Mouse (Mus musculus) left cerebral cortex, postnatal 36 days (tissue): ENCODE measurements around the gene Actr2. TPM values are rescaled to one million over a fixed set of nuclear protein-coding genes. Genes with fewer than 3 reads are reported as not detected.
"Not testable (repeated sequence)": the region's sequence is repeated elsewhere in the genome, so short reads cannot be mapped to it uniquely, and the experiment has no call there.

Experiments
- DNase-seq, 2 experiments: peaks; one replicate each; pipeline ENCODE4 v3.0.0; 2021 to 2022; ENCODE audit warnings: low spot score in 2 of 2, mixed read lengths in 1 of 2
- intact Hi-C: fragments of 180-260 bp; cut with DNase I; formaldehyde crosslinking; loops from one replicate; pipeline ENCODE4 v1.15.1; 2025
- total RNA-seq, 2 experiments: library from RNA; stranded (reverse); gene quantifications; 2 replicates each; pipeline ENCODE4 v1.2.3; 2021

Actr2 gene
- total RNA-seq = 100 to 1,000 TPM; 260 to 264 TPM

DNA sequence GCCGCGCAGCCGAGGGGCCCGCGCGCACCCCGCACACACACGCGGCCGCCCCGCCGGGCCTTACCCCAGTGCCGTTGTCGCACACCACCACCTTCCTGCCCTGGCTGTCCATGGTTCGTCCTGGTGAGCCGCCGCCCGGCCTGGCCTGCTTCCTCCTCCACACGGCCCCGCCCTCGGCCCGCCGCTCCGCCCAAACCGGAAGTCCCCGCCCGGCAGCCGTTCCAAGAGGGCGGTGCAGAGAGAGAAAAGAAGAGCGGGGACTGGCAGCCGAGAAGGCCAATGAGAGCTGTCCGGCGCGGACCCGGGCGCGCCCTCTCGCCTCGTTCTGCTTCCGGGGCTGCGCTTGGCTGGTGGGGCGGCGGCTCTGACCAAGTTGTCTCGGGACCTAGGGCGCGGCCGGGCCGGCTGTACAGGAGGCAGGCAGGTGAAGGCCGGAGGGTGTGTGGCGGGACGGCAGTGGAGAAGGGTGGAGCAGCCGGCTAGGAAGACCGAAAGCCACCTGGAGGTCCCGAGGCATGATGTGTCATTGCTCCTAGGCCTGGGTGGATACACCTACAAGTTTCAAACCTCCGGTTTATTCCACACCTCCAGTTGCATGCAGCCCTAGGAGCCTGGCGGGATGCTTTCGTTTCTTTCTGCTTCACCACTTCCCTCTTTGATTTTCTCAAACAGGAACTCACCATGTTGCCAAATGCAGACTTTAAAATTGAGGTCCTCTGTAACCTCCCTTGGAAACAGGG, at the start of gene Actr2:
Gene Actr2 (minus strand): TSS at position 173 of the 740 bp plus-strand sequence.
- intact Hi-C loops = no loop called here
- DNase-seq = peak; percentile 94 to 97

DNA sequence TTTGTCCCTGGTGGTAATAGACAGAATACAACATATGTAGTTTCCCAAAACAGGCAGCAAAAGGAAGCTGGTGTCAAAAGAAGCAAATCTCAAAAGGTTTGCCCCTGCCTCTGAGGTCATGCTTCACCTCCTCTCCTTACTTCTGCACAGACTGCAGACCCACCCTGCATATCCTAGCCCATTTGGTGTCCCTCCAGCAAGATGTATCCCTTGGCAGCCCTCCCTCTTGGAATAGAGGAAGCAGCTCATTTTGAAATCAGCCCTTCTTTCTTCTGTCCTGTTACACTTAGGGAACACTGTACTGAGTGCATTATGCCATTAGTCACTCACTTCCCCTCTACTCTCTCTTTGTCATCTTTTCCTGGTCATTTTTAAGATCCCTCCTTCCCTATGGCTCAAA, 46.2 kb upstream of the Actr2 start:
- intact Hi-C loops = no loop called here
- no peak for DNase-seq

GRCm38 (mm10) chr11:20153542-20153941, 40.8 kb upstream of the Actr2 start:
- intact Hi-C loops, DNase-seq: not testable (repeated sequence)

- DNase-seq = no peak
These were observed 39.6 kb upstream of the Actr2 start for GRCm38 (mm10) chr11:20152107-20152901.

DNA sequence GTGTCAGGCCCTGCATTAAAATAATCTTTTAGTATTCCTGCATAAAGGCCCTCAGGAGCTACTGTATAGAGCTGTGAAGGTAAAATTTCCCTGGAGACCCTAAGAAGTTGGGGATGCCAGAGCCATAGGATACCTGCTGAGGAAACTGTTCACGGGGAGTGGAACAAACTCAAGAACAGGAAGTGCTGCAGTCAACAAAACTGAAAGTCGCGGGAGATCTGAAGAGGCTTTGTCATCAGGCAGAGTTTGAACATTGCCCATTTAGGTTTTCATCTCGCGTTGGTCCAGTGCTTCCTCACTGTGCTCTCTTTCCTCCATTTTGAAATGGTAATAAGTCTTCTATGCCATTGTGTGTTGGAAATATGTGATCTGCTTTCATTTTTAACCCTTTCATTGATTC, 38.6 kb upstream of the Actr2 start:
- intact Hi-C loops = no loop called here
- no peak for DNase-seq

More at GRCm38 (mm10) chr11:20152107-20152901, 39.6 kb upstream of the Actr2 start:
- intact Hi-C loops = no loop called here

DNA sequence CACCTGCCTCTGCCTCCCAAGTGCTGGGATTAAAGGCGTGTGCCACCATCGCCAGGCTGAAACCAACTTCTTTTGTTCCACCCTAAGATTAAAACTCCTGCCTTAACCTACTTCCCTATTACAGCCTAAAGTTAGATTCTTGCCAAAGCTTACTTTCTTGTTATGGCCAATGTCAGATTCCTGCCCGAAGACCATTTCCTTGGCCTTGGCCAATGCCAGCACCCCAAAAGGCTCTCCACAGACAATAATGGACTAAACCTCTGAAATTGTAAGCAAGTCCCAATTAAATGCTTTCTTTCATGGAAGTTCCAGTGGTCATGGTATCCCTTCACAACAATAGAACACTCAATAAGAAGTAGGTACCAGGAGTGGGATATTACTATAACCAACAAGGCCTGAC, 37.2 kb upstream of the Actr2 start:
- intact Hi-C loops = no loop called here
- no peak for DNase-seq

- intact Hi-C loops = no loop called here
- no peak for DNase-seq
These were observed 32.7 kb upstream of the Actr2 start for GRCm38 (mm10) chr11:20145383-20145782.

DNA sequence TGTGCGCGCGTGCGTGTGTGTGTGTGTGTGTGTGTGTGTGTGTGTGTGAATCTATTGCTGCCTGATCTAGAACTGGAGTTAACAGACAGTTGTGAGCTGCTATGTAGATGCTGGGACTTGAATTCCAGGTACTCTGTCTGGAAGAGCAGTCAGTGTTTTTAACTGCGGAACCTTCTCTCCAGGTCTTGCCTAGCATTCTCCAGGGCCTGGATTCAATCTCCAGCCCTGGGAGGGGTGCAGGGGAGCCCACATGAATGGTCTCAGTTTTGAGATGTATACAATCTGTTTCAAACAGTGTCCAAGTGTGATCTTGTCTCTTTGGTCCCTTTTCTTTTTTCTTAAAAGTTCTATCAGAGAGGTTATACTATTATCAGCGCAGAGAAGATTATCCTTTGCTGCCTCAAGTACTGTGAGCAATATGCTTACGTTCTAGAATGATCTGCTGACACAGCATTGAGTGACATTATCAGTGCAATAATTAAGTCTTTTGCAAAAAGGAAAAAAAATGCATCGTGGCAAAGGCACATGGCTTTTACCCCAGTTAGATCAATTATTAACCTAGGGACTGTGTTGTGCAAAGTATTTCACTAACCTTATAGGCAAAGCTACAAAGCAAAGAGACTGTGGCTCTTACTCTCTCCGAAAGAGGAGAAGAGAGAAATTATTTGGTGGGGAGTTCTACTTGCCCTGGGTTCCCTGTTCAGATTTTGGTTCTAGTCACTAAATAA, 32.0 kb upstream of the Actr2 start:
- DNase-seq = no peak
- intact Hi-C loops = no loop called here

GRCm38 (mm10) chr11:20143687-20144086, 31.0 kb upstream of the Actr2 start:
- DNase-seq, intact Hi-C loops: not testable (repeated sequence)

GRCm38 (mm10) chr11:20142516-20142915, 29.8 kb upstream of the Actr2 start:
- no peak for DNase-seq
- intact Hi-C loops = no loop called here

- no peak for DNase-seq
- intact Hi-C loops = no loop called here
These were observed 27.6 kb upstream of the Actr2 start for GRCm38 (mm10) chr11:20140286-20140685.

- intact Hi-C loops = no loop called here
- no peak for DNase-seq
These were observed 27.0 kb upstream of the Actr2 start for GRCm38 (mm10) chr11:20139711-20140110.

DNA sequence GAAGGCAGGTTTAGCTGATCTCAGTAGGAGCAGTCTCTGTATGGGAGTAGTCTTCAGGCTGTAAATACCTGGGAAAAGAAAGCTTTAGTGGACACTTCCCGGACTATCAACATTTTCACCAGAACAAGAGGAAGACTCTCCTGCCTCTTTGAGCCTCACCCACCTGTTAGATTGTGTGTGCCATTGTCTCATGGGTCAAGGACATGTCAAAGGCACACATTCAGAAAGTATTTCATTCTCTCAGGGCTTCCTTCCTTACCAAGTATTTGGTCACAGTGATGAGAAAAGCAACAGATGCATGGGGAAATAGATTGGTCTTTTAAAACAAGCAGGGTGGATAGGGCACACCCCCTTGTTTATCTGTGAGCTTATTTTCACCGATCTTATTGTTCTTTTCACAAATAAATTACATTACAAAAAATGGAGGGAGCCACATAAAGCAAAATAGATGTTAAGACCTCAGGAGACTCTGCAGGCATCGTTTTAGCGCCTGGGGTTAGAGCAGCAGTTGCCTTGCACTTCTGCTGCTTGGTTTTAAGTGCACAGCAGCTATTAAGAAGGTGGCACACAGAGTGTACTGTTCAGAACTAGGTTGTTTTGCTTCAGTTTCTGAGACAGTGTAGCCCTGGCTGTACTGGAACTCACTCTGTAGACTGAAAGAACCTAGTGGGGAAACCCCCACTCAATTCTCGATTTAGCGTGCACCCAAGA, 25.9 kb upstream of the Actr2 start:
- intact Hi-C loops = no loop called here
- DNase-seq = no peak

DNA sequence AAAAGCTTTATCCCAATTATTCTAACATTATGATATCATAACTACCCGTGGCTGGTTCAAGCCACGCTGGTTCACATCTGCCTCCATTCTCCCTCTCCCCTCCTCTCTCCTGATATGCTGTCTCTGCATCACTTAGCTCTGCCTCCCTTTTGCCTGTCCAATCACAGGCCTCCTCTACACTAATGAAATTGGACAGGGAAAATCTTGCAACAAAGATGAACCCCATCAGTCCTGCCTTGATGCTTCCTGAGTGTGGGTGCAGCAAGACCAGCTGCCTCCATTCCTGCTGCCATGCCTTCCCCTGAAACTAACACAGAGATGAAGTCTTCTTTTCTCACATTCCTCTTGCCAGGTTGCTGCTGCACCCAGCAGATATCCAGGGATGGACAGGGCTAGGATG, 25.2 kb upstream of the Actr2 start:
- intact Hi-C loops = no loop called here
- no peak for DNase-seq

DNA sequence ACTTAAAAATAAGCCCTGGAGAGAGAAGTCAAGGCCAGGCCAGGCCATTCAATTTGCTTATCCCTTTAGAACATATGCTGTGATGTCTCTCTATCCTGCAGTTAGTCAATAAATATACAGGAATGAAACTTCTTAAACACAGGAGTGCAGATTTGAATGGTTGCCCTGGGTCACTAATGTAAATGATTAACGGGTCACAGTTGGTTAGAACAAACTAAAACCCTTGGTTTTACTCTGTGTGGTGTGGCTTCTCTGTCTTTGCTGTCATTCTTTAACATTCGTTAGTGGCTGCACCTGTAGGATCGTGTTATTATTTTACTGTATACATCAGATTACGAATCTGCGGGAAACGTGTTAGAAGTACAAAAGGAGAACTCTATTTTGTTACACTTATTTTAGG, 23.6 kb upstream of the Actr2 start:
- no peak for DNase-seq
- intact Hi-C loops = no loop called here

DNA sequence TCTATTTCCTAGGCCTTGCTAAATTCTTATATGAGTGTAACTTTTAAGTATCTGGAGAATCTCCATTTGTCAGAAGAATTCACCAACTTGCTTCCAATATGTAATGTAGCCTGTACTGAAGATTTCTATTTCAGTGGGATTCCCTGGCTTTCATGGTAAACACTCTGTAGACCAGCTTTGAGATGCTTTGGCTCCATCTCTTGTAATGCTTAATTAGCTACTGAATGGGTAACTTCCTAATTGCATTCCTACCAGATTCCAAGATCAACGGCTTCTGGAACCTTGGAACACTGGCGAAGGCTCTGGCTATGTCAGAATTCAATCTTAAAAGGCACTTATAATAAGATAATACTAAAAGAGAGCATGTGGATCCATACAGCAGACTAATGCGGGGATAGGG, 22.2 kb upstream of the Actr2 start:
- intact Hi-C loops = loop anchor here (5.0 kb wide), 2 partner anchors 67 to 267 kb away; partner anchors contain the start of gene Rab1a
- DNase-seq = not testable (repeated sequence)

- intact Hi-C loops = loop anchor here (5.0 kb wide), 2 partner anchors 69 to 269 kb away; partner anchors contain the start of gene Rab1a
- DNase-seq = no peak
These were observed 21.0 kb upstream of the Actr2 start for GRCm38 (mm10) chr11:20133721-20134120.

- intact Hi-C loops = loop anchor here (5.0 kb wide), 2 partner anchors 69 to 269 kb away; partner anchors contain the start of gene Rab1a
- peak; percentile 63 to 79 for DNase-seq
These were observed 20.3 kb upstream of the Actr2 start for GRCm38 (mm10) chr11:20132955-20133562.
